Mouse (Mus musculus) spleen, adult 2 months (tissue): ENCODE measurements around the gene Mst1.

ENCODE experiments used
- CTCF ChIP-seq: fragments of 200-500 bp; IDR thresholded peaks from 2 replicates; pipeline ENCODE4 v1.5.1; 2011; ENCODE audit warnings: mild to moderate bottlenecking, inconsistent platforms; ENCODE audit not compliant: insufficient read depth, insufficient read length, insufficient replicate concordance; ENCODE audit errors: extremely low read depth
- POLR2A ChIP-seq: fragments of 200-500 bp; IDR thresholded peaks from 2 replicates; pipeline ENCODE4 v1.6.1; 2011; ENCODE audit warnings: low read depth, low read length, inconsistent platforms

- TF ChIP-seq POLR2A (no peak), CTCF (no peak)
These were observed 52.1 kb downstream of the Mst1 start for GRCm38 (mm10) chr9:108132373-108132772.
